Mouse (Mus musculus) embryonic stem cell, embryonic (primary cell): Measurements from ENCODE around the gene Rpl23a.

Experiments used
- CTCF ChIA-PET, 4 experiments: fragments of 300-600 bp in 2 of 4; fragments of 350-600 bp in 2 of 4; sonication (Branson Sonifier 250); formaldehyde crosslinking; loops; one replicate each; lab custom pipeline; 2022; ENCODE audit warnings: inconsistent platforms in 2 of 4; lab: Charles Lee
- POLR2A ChIA-PET, 4 experiments: fragments of 300-600 bp in 2 of 4; fragments of 350-600 bp in 2 of 4; sonication (Branson Sonifier 250); formaldehyde crosslinking; loops; one replicate each; lab custom pipeline; 2022; ENCODE audit warnings: antibody characterized with exemption in 4 of 4, inconsistent platforms in 1 of 4; lab: Charles Lee

Rpl23a gene

DNA sequence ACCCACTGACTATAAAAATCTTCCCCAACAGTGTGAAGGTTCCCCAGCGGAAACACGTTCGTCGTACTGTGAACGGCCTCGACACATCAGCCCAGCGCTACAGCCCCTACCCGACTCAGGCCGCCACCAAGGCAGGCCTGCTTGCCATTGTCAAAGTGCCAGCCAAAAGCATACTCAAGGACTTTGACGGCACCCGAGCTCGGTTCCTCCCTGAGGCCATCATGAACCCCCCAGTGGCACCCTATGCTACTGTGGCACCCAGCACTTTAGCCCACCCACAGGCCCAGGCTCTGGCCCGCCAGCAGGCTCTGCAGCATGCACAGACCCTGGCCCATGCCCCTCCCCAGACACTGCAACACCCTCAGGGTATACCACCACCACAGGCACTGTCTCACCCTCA lies 29.6 kb downstream of the Rpl23a start:
- CTCF ChIA-PET, result no interaction called here
- POLR2A ChIA-PET, result interaction anchor here in 3 of 4 experiments (0.5 to 3.4 kb wide), 6 partner anchors 8 to 556 kb away, joined by 3 to 18 read pairs (median 4); partner anchors contain the start of genes Fam222b (in 1 of the 3) and Rpl23a (in 1 of the 3)

DNA sequence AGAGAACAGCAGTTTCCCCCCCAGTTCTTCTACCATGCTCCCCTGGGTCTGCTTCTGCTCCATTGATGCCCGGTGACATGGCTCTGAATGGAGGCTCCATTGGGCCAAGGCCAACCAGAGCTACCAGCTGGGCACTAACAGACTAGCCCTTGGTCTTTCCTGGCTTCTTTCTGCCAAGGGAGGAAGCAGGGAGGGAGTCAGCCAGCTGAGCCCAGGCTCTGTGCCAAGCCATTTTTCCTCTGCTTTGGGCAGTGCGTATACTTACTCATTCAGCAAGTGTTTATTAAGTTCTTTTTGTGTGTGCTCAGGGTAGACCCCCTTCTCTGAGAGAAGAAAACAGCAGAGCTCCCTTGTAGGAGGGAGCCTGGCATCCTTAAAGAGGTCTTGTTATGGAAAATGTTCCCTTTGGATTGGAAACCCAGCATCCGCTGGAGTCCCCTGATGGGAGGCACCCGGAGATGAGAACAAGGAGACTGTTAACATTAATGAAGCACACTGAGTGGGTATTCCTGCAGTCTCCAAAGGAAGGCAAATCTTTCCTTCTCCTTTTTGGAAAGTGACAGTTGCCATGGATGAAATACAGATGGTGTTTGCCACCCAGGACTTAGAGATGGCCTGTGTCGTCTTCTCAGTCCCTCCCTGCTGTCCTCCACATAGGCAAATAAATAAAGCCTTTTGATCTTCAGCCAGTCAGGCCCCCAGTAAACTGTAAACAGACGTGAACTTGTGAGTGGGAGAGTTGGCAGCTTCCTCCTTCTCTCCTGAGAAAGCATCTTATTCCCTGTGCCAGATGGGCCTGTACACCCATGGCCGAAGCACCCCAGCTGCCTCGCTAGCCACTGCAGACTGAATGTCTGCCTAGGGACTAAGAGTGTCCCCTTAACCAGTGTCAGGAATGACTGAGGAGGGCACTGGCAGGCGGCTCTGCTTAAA lies 30.8 kb downstream of the Rpl23a start:
- ChIA-PET CTCF (interaction anchor here in 2 of 4 experiments (0.5 to 0.6 kb wide), 2 partner anchors 168 to 439 kb away, joined by 3 to 6 read pairs; no protein-coding TSS in a partner anchor), POLR2A (interaction anchor here in 3 of 4 experiments (0.6 to 3.4 kb wide), 14 partner anchors 9 to 1013 kb away, joined by 3 to 18 read pairs (median 3); partner anchors contain the start of genes Rpl23a (in 2 of the 3), Eral1 (in 1 of the 3), Fam222b (in 1 of the 3) and Nek8 (in 1 of the 3))

DNA sequence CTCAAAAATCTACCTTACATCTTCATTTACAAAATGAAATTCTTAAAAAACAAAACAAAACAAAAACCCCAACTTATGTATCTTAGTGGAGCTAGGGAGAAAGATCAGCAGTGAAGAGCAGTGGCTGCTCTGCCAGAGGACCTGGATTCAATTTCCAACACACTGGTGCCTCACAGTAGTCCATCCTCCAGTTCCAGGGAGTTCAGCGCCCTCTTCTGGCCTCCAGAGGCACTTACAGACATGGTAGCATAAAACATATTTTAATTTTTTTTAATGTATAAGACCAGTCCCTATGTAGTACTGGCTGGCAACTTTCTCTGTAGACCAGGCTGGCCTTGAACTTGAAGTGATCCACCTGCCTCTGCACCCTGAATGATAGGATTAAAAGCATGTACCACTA lies 32.2 kb downstream of the Rpl23a start:
- CTCF ChIA-PET, result interaction anchor here in 1 of 4 experiments (1.2 kb wide), 1 partner anchor 48 kb away, joined by 9 read pairs; no protein-coding TSS in a partner anchor
- POLR2A ChIA-PET, result interaction anchor here in 3 of 4 experiments (0.6 to 2.0 kb wide), 7 partner anchors 12 to 324 kb away, joined by 3 to 7 read pairs (median 4); partner anchors contain the start of genes Eral1 (in 1 of the 3), Nek8 (in 1 of the 3), Rpl23a (in 1 of the 3) and Tlcd1 (in 1 of the 3)

DNA sequence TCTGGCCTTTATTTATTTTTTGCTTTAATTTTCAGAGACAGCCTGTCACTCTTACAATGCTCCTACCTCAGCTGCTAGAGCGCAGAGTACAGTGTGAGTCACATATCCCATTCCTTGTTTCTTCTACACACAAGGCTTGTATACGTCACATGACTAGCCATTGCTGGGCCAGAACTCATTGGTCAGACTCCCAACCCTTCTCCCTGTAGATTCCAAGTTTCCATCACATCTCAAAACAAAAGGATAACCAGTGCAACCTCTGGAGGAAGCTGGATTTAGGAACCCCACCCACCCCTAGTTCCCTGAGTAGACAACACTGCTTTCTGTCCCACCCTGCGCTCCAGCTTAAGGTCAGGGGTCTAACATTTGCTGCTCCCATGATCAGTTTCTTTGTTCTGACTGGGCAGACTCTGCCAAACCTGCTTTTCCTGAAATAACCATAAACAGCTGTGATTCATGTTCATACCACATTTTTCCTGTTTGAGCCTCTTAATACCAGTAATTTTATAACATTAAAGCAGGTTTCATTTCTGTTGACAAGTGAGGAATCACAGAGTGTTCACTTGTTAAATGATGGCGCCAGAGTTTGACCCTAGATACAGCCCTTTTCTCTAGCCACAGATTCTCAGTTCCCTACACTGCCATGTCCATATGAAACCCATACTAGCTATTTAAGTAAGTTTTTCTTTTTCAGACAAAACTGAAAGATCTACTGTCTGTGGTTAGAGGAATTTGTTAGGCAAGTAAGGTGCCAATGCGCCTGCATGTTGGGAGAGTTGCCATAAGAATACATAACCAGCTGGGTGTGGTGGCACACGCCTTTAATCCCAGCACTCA lies 36.5 kb downstream of the Rpl23a start:
- ChIA-PET CTCF (interaction anchor here (0.6 to 4.3 kb wide), 19 partner anchors 9 to 178 kb away, joined by 3 to 23 read pairs (median 4); partner anchors contain the start of genes Eral1 (in 1 of the 4), Nek8 (in 1 of the 4) and Tlcd1 (in 1 of the 4)), POLR2A (interaction anchor here (0.6 to 8.0 kb wide), 43 partner anchors 9 to 253 kb away, joined by 3 to 83 read pairs (median 4); partner anchors contain the start of genes Eral1 (in 2 of the 4), Fam222b (in 2 of the 4), Flot2 (in 2 of the 4) and Nek8 (in 2 of the 4))

DNA sequence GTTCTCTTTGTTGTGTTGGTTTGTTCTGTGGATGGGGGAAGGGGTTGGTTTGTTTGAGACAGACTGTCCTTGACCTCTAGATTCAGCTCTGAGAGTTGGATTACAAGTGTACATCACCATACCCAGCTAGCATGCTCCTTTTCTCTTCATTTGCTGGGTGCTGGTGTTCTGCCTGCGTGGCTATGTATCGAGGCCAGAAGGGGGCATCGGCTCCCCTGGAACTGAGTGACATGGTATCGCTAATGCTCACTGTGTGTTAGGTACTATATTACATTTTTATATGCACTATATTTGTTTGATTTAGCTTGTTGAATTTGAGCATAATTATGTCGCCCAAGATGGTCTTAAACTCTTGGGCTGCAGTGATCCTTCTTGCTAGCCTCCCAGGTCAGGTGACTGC lies 37.2 kb downstream of the Rpl23a start:
- ChIA-PET CTCF (interaction anchor here (0.6 to 4.3 kb wide), 25 partner anchors 8 to 675 kb away, joined by 3 to 23 read pairs (median 4); partner anchors contain the start of genes Fam222b (in 2 of the 4) and Eral1 (in 1 of the 4)), POLR2A (interaction anchor here (0.7 to 8.0 kb wide), 45 partner anchors 9 to 252 kb away, joined by 3 to 83 read pairs (median 5); partner anchors contain the start of genes Eral1 (in 2 of the 4), Fam222b (in 2 of the 4), Flot2 (in 2 of the 4) and Nek8 (in 2 of the 4))

DNA sequence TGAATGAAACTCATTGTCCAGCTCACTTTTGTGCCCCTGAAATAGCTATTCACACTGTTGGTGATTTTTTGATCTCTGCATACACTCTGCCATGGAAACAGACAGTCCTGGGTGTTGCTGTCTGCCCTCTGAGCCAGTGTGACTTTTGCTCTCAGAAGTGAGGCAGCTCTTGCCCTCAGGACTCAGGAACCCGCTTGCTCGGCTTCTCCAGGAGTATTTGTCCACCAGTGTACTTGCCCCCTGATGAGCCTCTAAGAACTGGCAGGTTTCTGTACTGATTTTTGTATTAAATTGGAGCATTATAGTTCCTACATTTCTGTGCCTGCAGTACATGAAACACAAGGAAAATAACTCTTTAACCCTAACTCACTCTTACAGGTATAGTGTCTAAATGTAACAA lies 39.9 kb downstream of the Rpl23a start:
- POLR2A ChIA-PET, result interaction anchor here (0.6 to 8.0 kb wide), 19 partner anchors 10 to 129 kb away, joined by 3 to 83 read pairs (median 4); no protein-coding TSS in a partner anchor
- CTCF ChIA-PET, result interaction anchor here in 1 of 4 experiments (0.7 to 1.0 kb wide), 4 partner anchors 15 to 124 kb away, joined by 3 to 5 read pairs (median 4); no protein-coding TSS in a partner anchor

DNA sequence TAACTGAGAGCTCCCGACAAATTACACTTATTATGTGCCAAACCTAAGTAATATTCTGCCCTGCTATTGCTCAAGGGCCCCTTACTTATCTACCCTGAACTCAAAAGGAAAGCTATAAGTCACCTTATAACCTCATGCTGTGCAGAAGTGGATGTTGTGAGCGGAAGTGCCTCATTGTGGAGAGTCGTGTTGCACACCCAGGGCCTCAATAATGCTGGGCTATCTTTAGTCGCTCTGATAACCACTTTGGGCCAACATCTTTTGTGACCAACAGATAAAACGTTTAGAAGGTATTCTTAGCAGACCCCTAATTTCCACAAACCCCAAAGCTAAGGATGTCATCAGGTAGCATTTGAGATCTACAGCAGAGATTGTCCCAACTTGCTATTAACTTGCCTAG lies 42.7 kb downstream of the Rpl23a start:
- ChIA-PET CTCF (interaction anchor here in 1 of 4 experiments (0.7 to 1.7 kb wide), 2 partner anchors 18 to 38 kb away, joined by 3 to 4 read pairs; no protein-coding TSS in a partner anchor), POLR2A (interaction anchor here in 2 of 4 experiments (0.7 to 2.4 kb wide), 15 partner anchors 9 to 60 kb away, joined by 3 to 11 read pairs (median 3); partner anchors contain the start of genes Eral1 (in 1 of the 2) and Fam222b (in 1 of the 2))

DNA sequence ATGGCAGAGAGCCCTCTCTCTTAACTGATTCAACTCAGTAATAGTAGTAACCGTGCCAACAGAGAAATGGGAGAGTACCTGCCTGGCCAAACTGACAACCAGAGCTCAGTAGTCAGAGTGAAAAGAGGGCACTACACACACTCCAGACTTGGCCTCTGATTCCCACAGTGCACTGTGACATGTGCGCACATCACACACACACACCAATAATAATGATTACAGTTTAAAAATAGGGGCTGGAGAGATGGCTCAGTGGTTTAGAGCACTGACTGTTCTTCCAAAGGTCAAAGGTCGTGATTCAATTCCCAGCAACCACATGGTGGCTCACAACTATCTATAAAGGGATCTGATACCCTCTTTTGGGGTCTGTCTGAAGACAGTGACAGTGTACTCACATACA lies 45.4 kb downstream of the Rpl23a start:
- POLR2A ChIA-PET, result interaction anchor here (0.5 to 10.1 kb wide), 22 partner anchors 7 to 691 kb away, joined by 3 to 83 read pairs (median 4); partner anchors contain the start of genes Phf12 (in 1 of the 4), Rpl23a (in 1 of the 4) and Traf4 (in 1 of the 4)
- CTCF ChIA-PET, result interaction anchor here in 1 of 4 experiments (1.1 to 2.2 kb wide), 4 partner anchors 9 to 35 kb away, joined by 3 to 11 read pairs (median 7); no protein-coding TSS in a partner anchor

DNA sequence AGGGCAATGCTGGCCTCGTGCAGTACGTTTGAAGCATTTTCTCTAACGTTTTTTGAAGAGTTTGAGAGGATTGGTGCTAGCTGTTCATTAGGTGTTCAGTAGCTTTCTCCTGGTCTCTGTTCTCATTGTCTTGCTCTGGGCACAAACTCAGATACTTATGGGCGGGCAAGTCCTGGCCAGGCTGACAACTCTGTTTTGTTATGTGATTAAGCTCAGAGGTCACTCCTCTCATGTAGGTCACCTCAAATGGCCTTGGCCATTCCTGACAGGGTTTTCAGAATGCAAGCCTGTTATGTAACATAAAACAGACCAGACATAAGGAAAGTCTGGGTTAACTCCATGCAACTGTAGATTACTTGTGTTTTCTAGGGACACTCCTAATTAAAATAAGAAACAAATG lies 45.8 kb downstream of the Rpl23a start:
- ChIA-PET CTCF (interaction anchor here in 1 of 4 experiments (0.7 to 2.2 kb wide), 5 partner anchors 10 to 35 kb away, joined by 3 to 11 read pairs (median 6); no protein-coding TSS in a partner anchor), POLR2A (interaction anchor here (0.5 to 10.1 kb wide), 27 partner anchors 7 to 156 kb away, joined by 3 to 83 read pairs (median 4); partner anchors contain the start of genes Rpl23a (in 2 of the 4), Eral1 (in 1 of the 4) and Traf4 (in 1 of the 4))

DNA sequence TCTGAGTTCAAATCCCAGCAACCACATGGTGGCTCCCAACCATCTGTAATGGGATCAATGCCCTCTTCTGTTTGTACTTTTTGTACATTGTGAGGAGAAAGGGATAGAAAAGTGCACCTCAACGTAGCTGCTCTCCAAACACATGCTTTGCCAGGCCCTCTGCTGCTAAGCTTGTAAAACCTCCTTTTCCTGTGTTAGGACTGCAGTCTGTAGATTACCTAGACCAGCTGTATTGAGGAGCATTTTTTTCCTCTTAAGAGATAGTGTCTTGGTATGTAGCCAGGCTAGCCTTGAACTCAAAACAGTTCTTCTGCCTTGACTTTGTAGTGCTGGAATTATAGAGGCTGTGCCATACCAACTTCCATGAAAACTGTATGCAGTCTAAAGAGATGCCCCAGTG lies 47.3 kb downstream of the Rpl23a start:
- ChIA-PET POLR2A (interaction anchor here in 2 of 4 experiments (1.2 to 10.1 kb wide), 3 partner anchors 9 to 112 kb away, joined by 3 to 83 read pairs (median 3); no protein-coding TSS in a partner anchor), CTCF (no interaction called here)

DNA sequence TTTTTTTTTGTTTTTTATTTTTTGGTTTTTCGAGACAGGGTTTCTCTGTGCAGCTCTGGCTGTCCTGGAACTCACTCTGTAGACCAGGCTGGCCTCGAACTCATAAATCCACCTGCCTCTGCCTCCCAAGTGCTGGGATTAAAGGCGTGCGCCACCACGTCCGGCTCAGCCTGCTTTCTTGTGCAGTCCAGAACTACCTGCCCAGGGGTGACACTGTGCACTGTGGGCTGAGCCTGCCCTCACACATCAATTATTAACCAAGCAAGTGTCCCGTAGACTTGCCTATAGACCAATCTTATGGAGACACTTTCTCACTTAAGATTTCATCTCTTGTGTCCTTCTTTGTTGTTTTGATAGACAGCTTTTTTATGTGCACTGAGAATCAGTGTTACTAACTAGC lies 48.1 kb downstream of the Rpl23a start:
- CTCF ChIA-PET, result interaction anchor here in 1 of 4 experiments (1.0 kb wide), 1 partner anchor 32 kb away, joined by 3 read pairs; no protein-coding TSS in a partner anchor
- POLR2A ChIA-PET, result interaction anchor here in 3 of 4 experiments (1.2 to 10.1 kb wide), 7 partner anchors 9 to 113 kb away, joined by 3 to 83 read pairs (median 7); partner anchors contain the start of gene Fam222b (in 1 of the 3)

DNA sequence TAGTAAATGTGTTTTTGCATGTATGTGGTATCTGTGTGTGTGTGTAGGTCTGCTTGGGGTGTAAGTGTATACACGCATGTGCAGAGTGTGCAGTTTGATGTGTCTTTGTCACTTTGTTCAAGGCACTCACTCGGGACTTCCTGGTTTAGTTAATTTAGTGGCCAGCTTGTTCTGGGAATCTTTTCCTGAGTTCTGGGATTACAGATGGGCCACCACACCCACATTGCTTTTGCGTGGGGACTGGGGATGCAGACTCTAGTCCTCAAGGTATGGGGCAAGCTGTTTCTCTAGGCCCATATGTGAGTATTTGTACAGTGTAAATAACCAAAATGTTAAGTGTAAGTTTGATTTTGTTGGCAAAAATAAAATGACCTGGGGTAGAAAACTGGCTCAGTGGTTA lies 49.0 kb downstream of the Rpl23a start:
- POLR2A ChIA-PET, result interaction anchor here in 3 of 4 experiments (0.6 to 10.1 kb wide), 21 partner anchors 9 to 220 kb away, joined by 3 to 83 read pairs (median 5); partner anchors contain the start of genes Eral1 (in 2 of the 3), Fam222b (in 1 of the 3), Nek8 (in 1 of the 3) and Rpl23a (in 1 of the 3)
- CTCF ChIA-PET, result interaction anchor here (0.6 to 1.2 kb wide), 7 partner anchors 12 to 123 kb away, joined by 3 to 4 read pairs (median 3); no protein-coding TSS in a partner anchor

DNA sequence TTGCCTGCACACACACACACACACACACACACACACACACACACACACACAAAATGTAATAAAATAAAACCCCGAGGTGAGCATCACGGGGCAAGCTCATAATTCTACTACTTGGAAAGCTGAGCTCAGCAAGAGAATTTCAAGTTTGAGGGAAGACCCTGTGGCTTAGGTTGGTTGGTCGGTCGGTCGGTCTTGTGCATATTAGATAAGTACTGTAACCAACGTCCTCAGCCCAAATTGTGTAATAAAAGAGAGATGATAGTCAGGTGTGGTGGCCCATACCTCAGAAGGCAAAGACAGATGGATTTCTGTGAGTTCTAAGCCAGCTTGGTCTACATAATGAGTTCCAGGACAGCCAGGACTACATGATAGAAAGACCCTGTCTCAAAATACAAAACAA lies 49.5 kb downstream of the Rpl23a start:
- ChIA-PET CTCF (interaction anchor here (0.6 to 1.5 kb wide), 9 partner anchors 12 to 122 kb away, joined by 3 to 4 read pairs (median 3); no protein-coding TSS in a partner anchor), POLR2A (interaction anchor here in 3 of 4 experiments (0.6 to 10.1 kb wide), 25 partner anchors 9 to 220 kb away, joined by 3 to 83 read pairs (median 5); partner anchors contain the start of genes Eral1 (in 2 of the 3), Fam222b (in 2 of the 3), Nek8 (in 1 of the 3) and Rpl23a (in 1 of the 3))
